Mouse (Mus musculus): Measurements from ENCODE around the gene Vmn1r21. TPM values are rescaled to one million over a fixed set of nuclear protein-coding genes. Genes with fewer than 3 reads are reported as not detected.

The Vmn1r21 gene
- polyA plus RNA-seq, 1 experiment from 2014 or later = not detected

DNA sequence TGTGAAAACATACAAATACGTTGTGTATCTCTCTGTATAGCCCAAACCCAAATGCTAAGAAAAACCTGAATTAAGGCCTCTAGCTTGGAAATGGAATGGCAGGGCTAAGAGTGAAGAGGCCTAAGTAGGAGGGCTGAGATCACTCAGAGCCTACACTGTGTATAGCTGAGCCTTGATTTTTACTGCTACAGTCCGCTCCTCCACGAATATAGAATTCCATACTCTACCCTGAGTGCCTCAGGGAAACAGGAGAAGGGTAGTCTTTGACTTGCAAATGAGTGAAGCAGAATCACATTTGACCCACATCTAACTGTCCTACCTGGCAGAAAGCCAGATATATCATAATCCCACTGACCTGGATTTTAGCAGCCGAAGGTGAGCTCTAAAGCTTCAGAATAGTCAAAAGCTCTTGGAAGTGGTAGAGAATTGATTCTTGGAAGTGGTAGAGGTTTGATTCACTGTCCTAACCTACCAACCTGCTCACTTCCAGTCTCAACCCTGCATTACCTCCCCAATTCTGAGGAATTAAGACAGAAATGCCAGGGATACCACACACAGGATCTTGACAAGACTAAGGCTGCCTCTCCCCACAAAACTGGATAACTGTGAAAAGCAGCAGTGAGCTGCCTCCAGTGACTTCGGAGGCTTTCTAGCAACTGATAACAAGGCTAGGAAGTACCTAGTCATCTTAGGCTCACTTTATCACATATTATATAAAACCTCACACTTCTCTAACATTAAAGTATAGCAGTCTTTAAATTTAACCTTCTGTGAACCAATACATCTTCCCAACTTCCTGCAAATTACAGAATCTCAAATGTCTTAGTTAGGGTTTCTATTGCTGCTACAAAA is 44.7 kb downstream of the Vmn1r21 start:
- no peaks in the 10 kb centered on the region for H3K4me1 ChIP-seq
- WGBS = 92% methylated on average over 5 of the region's 5 CpGs

DNA sequence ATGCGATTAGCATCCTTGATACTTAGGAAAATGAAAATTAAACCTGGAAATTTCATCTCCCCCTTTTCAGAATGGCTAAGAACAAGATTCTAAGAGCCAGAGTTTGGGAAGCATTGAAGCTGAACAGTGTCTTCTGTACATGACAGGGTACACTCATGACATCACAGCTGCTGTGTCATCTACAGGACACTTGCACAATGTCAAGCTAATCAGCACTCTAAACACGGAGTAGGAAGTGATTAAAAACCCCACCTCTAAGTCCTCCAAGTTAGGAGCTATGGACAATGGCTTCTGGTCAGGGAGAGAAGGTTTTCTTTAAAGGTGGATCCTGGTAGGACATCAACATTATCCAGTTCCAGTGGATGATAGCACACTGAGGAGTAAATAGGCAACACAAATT is 47.0 kb downstream of the Vmn1r21 start:
- Histone ChIP-seq H3K27me3 (no peaks in the 10 kb centered on the region), H3K4me1 (no peaks in the 10 kb centered on the region), H3K27ac (replicated peaks) (no peak overlapping the region), H3K9me3 (no peaks in the 10 kb centered on the region), H3K36me3 (no peaks in the 10 kb centered on the region; the same call in 1 of the 2 replicates), H3K4me3 (no peak overlapping the region), H3K4me2 (replicated peaks) (no peak overlapping the region), H3K9ac (replicated peaks) (no peak overlapping the region)
- ATAC-seq (ENCODE audit: low FRiP score, low read depth) = no peak
- WGBS = 84% methylated on average over 2 of the region's 2 CpGs

More for the DNA sequence above, 44.7 kb downstream of the Vmn1r21 start:
- Histone ChIP-seq H3K4me3 (no peak overlapping the region), H3K4me2 (replicated peaks) (no peak overlapping the region), H3K27ac (replicated peaks) (no peak overlapping the region), H3K27me3 (no peaks in the 10 kb centered on the region), H3K9ac (replicated peaks) (no peak overlapping the region), H3K9me3 (no peaks in the 10 kb centered on the region), H3K36me3 (no peaks in the 10 kb centered on the region; the same call in 1 of the 2 replicates)
- ATAC-seq (ENCODE audit: low FRiP score, low read depth) = no peak

DNA sequence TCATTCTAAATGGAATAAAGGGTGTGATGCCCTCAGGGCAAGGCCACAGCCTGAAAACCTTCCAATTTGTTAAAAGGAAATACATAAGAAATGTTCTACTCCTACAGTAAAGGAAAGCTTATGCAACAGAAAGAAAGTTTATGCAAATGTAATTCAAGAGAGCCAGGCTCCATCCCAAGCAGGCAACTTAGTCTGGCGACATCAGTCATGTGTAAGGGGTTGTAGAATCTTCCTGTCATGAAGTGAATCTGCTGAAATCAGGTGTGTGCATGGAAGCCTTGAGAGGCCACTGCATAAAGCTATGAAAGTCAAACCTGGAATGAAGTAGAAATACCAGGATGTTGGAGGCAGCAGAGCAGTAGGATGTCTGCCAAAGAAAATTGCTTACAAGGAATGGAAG is 51.2 kb downstream of the Vmn1r21 start:
- no peaks in the 10 kb centered on the region for H3K4me1 ChIP-seq

DNA sequence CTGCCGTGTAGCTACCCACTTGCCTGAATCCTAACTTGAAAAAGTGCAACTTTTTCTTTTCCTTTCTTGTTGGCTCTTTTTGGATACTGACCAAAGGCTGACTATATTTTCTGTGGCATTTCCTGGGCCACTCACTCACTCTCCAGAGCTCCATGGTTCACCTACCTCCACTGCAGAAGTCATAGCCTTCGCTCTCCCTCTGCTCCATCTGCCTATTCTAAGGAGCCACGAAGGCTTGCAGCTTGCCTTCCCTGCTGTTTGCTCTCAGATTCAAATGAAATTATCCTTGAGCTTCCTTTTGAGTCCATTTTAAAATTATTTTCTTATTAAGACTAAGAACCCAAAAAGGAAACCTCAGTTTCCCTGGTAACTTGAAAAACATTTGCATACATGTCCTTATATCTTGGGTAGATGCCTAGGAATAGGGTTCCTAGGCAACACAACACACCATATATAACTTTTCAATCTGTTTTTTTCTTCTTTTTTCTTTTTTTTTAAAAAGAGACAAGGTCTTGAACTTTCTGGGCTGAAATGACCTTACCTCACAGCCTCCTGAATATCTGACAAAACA is 53.2 kb downstream of the Vmn1r21 start:
- no peak overlapping the region for H3K27ac ChIP-seq (replicated peaks)
- no peaks in the 10 kb centered on the region for H3K36me3 ChIP-seq
- no peaks in the 10 kb centered on the region for H3K9me3 ChIP-seq
- H3K9ac ChIP-seq (replicated peaks) = no peak overlapping the region
- H3K4me3 ChIP-seq = no peak overlapping the region
- 82% methylated on average over 3 of the region's 3 CpGs for WGBS
- no peaks in the 10 kb centered on the region for H3K27me3 ChIP-seq
- no peak for ATAC-seq (ENCODE audit: low FRiP score, low read depth)
- H3K4me2 ChIP-seq (replicated peaks) = no peak overlapping the region
- H3K4me1 ChIP-seq = no peaks in the 10 kb centered on the region

More for the DNA sequence above, 51.2 kb downstream of the Vmn1r21 start:
- ATAC-seq (ENCODE audit: low FRiP score, low read depth) = no peak
- no peaks in the 10 kb centered on the region for H3K36me3 ChIP-seq
- H3K9me3 ChIP-seq = no peaks in the 10 kb centered on the region
- H3K27ac ChIP-seq (replicated peaks) = no peak overlapping the region
- H3K4me2 ChIP-seq (replicated peaks) = no peak overlapping the region
- H3K9ac ChIP-seq (replicated peaks) = no peak overlapping the region
- no peaks in the 10 kb centered on the region for H3K27me3 ChIP-seq
- 94% methylated on average over 1 of the region's 1 CpGs for WGBS
- no peak overlapping the region for H3K4me3 ChIP-seq

DNA sequence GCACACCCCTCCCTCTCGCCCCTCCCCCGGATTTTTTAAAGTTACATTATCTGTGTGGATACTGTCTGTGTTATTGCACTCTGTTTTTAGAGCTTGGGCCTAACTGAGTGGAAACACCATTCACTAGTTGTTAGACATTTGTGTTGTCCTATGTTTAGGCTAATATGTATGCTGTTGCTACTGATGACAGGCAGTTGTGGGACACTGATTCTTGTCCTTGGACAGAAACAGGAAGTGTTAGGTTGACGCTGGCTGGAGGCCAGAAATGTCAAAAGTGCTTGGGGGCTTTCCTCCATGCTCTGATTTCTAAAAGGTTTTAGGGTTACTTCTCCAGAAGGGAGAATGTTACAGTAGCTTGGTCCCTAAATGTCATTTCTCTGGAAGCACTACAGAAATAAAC is 54.3 kb downstream of the Vmn1r21 start:
- no peak for ATAC-seq (ENCODE audit: low FRiP score, low read depth)
- Histone ChIP-seq H3K4me2 (replicated peaks) (no peak overlapping the region), H3K4me3 (no peak overlapping the region), H3K36me3 (no peaks in the 10 kb centered on the region), H3K4me1 (no peaks in the 10 kb centered on the region), H3K9me3 (no peaks in the 10 kb centered on the region), H3K27ac (replicated peaks) (no peak overlapping the region), H3K27me3 (no peaks in the 10 kb centered on the region), H3K9ac (replicated peaks) (no peak overlapping the region)
- WGBS = 61% methylated on average over 3 of the region's 3 CpGs

Other genes with a start within 250 kb of the Vmn1r21 start
- gene Pyurf, start 158.3 kb downstream of the Vmn1r21 start, polyA plus RNA-seq (2016; fragmentation: Nextera tagmentation; extraction: Ambion mirVana) = 14.6 and 14.9 TPM in 2 replicates
- gene Lancl2, start 147.8 kb downstream of the Vmn1r21 start, polyA plus RNA-seq (2016; fragmentation: Nextera tagmentation; extraction: Ambion mirVana) = 64.2 and 65.9 TPM in 2 replicates
- 99.5 and 107 TPM in 2 replicates for gene Vopp1, start 25.2 kb downstream of the Vmn1r21 start, polyA plus RNA-seq (2016; fragmentation: Nextera tagmentation; extraction: Ambion mirVana)
- not detected in 2 replicates for gene Vmn1r22, start 57.7 kb upstream of the Vmn1r21 start, polyA plus RNA-seq (2016; fragmentation: Nextera tagmentation; extraction: Ambion mirVana)
- gene Vmn1r23, start 76.5 kb upstream of the Vmn1r21 start, polyA plus RNA-seq (2016; fragmentation: Nextera tagmentation; extraction: Ambion mirVana) = not detected in 2 replicates
- gene Vmn1r24, start 111.2 kb upstream of the Vmn1r21 start, polyA plus RNA-seq (2016; fragmentation: Nextera tagmentation; extraction: Ambion mirVana) = not detected in 2 replicates
- gene Vmn1r25, start 130.5 kb upstream of the Vmn1r21 start, polyA plus RNA-seq (2016; fragmentation: Nextera tagmentation; extraction: Ambion mirVana) = not detected in 2 replicates
- gene Vmn1r26, start 164.8 kb upstream of the Vmn1r21 start, polyA plus RNA-seq (2016; fragmentation: Nextera tagmentation; extraction: Ambion mirVana) = not detected in 2 replicates